Mouse (Mus musculus): Measurements from ENCODE around the gene Rere.
"Not testable (repeated sequence)": the region's sequence is repeated elsewhere in the genome, so short reads cannot be mapped to it uniquely, and the experiment has no call there.

The Rere gene

DNA sequence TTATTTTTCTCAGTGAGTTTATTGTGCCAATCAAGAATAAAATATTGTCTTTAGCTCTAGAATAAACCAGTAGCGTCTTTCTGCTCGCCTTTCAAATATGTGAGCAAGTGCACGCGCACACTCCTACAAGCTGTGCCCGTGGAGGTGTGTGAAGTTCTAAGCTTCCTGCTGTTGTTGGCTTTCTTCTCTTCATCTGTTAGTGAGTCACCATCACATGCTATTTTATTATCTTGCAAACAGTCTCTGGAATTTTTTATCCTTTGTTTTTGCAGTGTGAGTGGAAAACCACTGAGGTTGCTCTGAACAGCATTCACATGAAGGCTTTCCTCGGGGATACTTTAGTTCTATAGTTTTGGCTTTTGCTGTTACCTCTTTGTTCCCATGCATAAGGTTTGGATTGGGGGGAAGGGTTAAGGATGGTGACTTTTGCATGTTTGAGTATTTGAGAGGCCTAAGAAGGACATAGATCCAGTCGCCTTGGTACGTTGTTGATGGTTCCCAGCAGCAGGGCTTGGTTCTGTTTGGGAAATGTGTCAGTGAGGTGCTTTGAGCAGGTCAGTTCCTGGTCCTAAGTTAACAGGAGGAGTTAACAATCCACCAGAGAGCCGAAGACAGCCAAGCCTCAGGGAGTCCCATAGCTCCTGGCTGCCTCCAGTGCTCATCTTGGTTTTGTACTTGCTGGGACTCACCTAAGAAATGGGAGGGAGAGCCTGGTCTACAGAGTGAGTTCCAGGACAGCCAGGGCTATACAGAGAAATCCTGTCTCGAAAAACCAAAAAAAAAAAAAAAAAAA lies 300.7 kb downstream of the Rere start:
- DNase-seq (ENCODE audit: low spot score in 2 of 2), result no peak

GRCm38 (mm10) chr4:150582966-150583776 lies 301.7 kb downstream of the Rere start:
- DNase-seq (ENCODE audit: low spot score in 2 of 2), result peak in 1 of 2 experiments; percentile 26

GRCm38 (mm10) chr4:150583777-150584135 lies 302.3 kb downstream of the Rere start:
- DNase-seq (ENCODE audit: low spot score in 2 of 2), result no peak

- DNase-seq (ENCODE audit: low spot score in 2 of 2), result no peak
Observed at GRCm38 (mm10) chr4:150585800-150586199, 304.4 kb downstream of the Rere start.

GRCm38 (mm10) chr4:150586275-150586674 lies 304.8 kb downstream of the Rere start:
- no peak for DNase-seq (ENCODE audit: low spot score in 2 of 2)

- DNase-seq (ENCODE audit: low spot score in 2 of 2), result no peak
Observed at GRCm38 (mm10) chr4:150587597-150588299, 306.3 kb downstream of the Rere start.

GRCm38 (mm10) chr4:150588300-150588621 lies 306.8 kb downstream of the Rere start:
- no peak for DNase-seq (ENCODE audit: low spot score in 2 of 2)

DNA sequence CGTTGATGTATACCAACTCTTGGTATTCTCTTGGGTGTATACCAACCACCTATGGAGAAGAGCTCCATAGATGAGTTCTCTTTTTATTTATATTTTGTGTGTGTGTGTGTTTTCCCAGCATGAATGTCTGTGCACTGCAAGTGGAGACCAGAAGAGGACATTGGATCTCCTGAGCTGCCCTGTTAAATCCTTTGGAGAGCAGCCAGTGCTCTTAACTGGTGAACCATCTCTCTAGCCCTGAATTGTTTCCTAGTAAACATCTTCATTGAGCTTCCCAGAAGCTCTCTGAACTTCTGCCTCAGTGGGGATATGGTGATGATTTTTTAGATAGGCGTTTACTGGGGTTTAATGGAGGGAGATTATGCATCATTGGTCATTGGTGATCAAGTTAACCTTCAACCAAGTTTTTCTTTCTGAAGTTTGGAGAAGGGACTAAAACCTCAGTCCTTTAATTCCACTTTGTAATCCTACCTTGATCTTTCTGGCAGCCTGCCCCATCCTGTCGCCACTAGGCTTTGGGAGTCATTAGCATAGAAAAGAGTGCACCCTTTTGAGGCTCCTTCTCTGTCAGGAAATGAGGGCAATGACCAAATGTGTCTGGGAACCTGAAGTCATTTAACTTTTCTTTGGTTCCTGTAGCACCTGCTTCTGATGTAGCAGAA lies 309.3 kb downstream of the Rere start:
- no peak for DNase-seq (ENCODE audit: low spot score in 2 of 2)

- no peak for DNase-seq (ENCODE audit: low spot score in 2 of 2)
Observed at GRCm38 (mm10) chr4:150591602-150592001, 310.2 kb downstream of the Rere start.

DNA sequence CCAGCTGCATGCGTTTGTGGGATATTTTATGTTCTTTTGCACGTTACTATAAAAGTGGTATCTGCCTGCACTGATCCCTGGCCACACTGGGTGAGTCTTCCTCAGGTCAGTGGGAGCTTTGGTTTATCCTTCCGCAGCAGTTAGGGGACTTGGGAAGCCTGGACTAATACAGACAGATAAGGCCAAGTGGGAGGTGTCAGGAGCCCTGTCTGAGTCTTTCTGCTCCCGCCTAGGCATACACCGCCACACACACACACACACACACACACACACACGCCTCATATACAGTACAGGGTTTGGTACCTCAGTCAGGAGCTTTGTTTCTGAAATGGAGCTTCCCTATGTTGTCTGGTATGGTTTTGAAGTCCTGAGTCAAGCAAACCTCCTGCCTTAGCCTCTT lies 310.6 kb downstream of the Rere start:
- no peak for DNase-seq (ENCODE audit: low spot score in 2 of 2)

DNA sequence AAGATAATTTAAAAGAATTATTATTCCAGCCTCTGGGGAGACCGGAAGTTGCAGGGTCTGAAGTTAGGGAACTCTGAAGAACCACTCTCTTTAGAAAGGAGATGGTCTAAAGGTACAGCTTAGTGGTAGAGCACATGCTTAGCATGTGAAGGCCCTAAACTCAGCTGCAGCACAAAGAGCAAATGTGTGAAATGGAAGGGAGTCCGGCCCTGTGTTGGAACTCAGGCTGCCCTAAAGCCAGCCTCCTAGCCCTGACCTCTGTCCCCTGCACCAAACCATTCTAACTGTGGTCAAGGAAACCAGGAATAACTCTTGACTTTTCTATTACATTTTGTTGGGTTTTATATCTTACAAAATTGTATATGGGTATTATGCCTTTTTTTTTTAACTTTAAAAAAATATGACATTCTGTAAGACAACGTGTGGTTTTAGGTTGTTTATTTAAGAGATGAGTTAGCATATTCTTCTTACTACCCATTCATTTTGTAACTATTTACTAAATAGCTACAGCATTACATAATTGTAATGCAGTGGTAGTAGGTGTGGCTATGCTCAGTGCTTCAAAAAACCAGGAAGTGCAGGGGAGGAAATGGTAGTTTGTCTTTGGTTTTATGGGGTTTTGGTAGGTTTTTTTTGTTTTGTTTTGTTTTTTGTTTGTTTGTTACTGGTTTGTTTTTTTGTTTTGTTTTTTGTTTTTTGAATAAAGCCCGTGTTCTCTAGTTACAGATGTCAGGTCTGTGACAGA lies 312.2 kb downstream of the Rere start:
- no peak for DNase-seq (ENCODE audit: low spot score in 2 of 2)

- DNase-seq (ENCODE audit: low spot score in 2 of 2), result no peak
Observed at GRCm38 (mm10) chr4:150594298-150594829, 312.9 kb downstream of the Rere start.

DNA sequence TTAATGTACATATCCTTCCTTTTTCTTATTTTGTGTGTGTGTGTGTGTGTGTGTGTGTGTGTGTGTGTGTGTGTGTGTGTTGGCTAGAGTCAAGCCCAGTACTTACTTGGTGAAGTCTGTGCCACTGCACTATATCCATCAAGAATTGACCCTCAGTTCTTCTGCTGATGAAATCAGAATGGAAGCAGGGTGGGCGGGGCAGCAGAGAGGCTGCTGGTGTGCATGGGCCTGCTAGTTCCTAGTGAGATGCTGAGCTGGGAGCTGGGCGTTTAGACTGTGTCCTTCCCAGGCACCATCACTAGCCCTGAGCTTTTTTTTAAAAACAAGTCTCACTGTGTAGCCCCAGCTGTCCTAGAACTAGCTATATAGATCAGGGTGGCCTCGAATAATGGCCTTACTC lies 313.6 kb downstream of the Rere start:
- DNase-seq (ENCODE audit: low spot score in 2 of 2), result no peak

GRCm38 (mm10) chr4:150595991-150596390 lies 314.5 kb downstream of the Rere start:
- DNase-seq (ENCODE audit: low spot score in 2 of 2), result peak; percentile 14 to 16

DNA sequence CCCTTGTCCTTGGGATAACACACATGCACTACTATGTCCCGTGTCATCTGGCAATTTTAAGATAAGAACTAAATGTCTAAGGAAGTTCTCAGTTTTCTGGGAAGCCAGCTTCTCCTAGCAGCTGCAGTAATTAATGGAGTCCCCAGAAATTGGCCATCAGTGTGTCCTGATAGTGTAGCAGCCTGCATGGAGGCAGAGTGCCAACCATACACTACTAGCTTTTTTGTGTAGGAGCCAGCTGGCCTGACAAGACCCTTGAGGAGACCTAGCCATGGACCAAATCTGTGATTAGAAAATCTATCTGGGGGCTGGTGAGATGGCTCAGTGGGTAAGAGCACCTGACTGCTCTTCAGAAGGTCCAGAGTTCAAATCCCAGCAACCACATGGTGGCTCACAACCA lies 317.2 kb downstream of the Rere start:
- DNase-seq (ENCODE audit: low spot score in 2 of 2), result no peak

- DNase-seq (ENCODE audit: low spot score in 2 of 2), result no peak
Observed at GRCm38 (mm10) chr4:150599119-150599992, 317.9 kb downstream of the Rere start.

GRCm38 (mm10) chr4:150600503-150600902 lies 319.1 kb downstream of the Rere start:
- DNase-seq (ENCODE audit: low spot score in 2 of 2), result not testable (repeated sequence)

- DNase-seq (ENCODE audit: low spot score in 2 of 2), result no peak
Observed at GRCm38 (mm10) chr4:150601489-150601888, 320.0 kb downstream of the Rere start.

DNA sequence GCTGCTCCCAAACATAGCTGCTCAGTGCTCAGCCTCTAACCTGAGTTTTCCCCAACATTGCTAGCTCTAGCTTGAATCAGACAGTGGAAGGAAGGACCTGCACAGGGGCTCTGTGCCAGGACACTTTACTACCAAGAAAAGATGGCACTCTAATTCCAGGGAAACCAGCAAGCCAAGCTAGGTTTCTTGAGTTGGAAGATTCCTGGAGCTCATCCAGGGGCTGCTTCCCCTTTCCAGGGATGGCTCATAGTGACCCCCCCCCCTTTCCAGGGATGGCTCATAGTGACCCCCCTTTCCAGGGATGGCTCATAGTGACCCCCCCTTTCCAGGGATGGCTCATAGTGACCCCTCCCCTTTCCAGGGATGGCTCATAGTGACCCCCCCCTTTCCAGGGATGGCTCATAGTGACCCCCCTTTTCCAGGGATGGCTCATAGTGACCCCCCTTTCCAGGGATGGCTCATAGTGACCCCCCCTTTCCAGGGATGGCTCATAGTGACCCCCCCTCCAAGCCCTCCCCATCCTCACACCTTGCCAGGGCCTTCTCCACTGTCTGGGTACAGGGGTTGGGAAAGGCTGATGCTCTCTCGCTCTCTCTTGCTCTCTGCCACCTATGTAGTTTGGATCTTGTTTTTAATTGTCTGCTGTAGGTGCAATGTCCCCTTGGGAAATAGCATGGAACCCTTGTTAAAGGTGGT lies 322.1 kb downstream of the Rere start:
- no peak for DNase-seq (ENCODE audit: low spot score in 2 of 2)
